1 mouse cellular context compared by ENCODE assay signal in the genomic region with DNA sequence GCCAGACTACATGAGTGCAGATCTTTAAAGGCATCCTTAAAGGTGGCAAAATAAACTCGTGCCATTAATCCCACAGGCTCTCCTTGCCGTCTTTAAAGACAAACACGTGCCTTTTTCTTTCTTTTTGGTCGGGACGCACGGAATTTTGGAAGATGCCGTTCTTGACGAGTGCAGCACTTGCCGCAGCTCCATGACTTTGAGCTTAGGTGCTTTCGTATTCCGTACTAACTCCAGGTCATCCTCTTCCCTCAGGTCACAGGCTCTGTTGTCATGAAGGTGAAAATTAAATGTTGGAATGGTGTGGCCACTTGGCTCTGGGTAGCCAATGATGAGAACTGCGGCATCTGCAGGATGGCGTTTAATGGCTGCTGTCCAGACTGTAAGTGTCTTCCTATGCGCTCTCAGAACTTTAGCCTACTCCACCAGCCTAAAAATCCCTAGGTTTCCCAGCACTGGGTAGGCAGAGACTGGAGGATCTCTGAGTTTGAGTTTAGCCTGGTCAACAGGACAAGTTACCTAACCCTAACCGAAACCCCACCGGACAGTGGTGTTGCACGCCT.
TF ChIP-seq lines count a peak whose summit lies in the region.

No protein-coding gene starts in this region.

TF ChIP-seq in MEL, 35 proteins besides CTCF, POLR2A, EP300 and RAD21:
- TF ChIP-seq MAX (IDR thresholded peaks at IDR 0.05; ENCODE audit: low read length) (no peak), MYC (IDR thresholded peaks at IDR 0.05; ENCODE audit: low read depth, low read length) (no peak), GATA1 (IDR thresholded peaks at IDR 0.05; ENCODE audit: low read depth, low read length) (no peak), UBTF (IDR thresholded peaks at IDR 0.05; ENCODE audit: borderline replicate concordance, insufficient read depth, low read depth, low read length) (no peak), KAT2A (conservative IDR thresholded peaks at IDR 0.05; ENCODE audit: low read depth, low read length) (no peak), USF2 (IDR thresholded peaks at IDR 0.05; ENCODE audit: borderline replicate concordance in 1 of 2, insufficient read depth in 1 of 2, low read depth in 1 of 2, low read length in 2 of 2) (no peak), E2F4 (IDR thresholded peaks at IDR 0.05; ENCODE audit: borderline replicate concordance, low read depth, low read length) (no peak), MAFK (IDR thresholded peaks at IDR 0.05; ENCODE audit: borderline replicate concordance, low read depth, low read length) (no peak), NELFE (IDR thresholded peaks at IDR 0.05; ENCODE audit: low read depth, low read length) (no peak), MEF2A (IDR thresholded peaks at IDR 0.05; ENCODE audit: extremely low read depth, insufficient replicate concordance, low read depth, low read length, poor library complexity, severe bottlenecking) (no peak), MAZ (IDR thresholded peaks at IDR 0.05; ENCODE audit: low read depth, low read length) (no peak), ETS1 (IDR thresholded peaks at IDR 0.05; ENCODE audit: low read depth, low read length) (no peak), BHLHE40 (IDR thresholded peaks at IDR 0.05; ENCODE audit: borderline replicate concordance, low read depth, low read length) (no peak), CHD2 (IDR thresholded peaks at IDR 0.05; ENCODE audit: low read length) (no peak), HCFC1 (IDR thresholded peaks at IDR 0.05; ENCODE audit: low read depth, low read length) (no peak), USF1 (IDR thresholded peaks at IDR 0.05; ENCODE audit: low read depth, low read length) (no peak)
